Mouse (Mus musculus): ENCODE data around the gene Adora3.
"Not testable (repeated sequence)": the region's sequence is repeated elsewhere in the genome, so short reads cannot be mapped to it uniquely, and the experiment has no call there.

Gene Adora3

DNA sequence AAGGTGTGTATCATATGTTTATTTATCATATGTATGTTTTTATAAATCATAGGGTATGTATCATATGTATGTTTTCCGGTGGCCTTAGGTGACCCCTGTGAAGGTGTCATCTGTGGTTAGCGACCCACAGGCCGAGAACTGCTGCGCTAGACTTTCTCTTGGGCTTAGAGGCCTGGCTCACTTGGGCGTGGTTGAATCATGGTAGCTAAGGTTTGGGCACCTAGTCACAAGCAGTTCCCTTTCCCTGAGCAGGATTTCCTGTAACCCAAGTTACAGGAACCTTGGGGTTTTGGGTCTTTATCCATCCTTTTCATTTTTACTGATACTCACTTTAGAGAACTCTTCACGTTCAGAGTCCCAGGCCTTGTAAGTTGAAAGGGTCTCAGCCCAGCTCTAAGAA, 29.6 kb downstream of the Adora3 start:
- DNase-seq (ENCODE audit: low read depth in 2 of 2, low spot score in 2 of 2): no peak

DNA sequence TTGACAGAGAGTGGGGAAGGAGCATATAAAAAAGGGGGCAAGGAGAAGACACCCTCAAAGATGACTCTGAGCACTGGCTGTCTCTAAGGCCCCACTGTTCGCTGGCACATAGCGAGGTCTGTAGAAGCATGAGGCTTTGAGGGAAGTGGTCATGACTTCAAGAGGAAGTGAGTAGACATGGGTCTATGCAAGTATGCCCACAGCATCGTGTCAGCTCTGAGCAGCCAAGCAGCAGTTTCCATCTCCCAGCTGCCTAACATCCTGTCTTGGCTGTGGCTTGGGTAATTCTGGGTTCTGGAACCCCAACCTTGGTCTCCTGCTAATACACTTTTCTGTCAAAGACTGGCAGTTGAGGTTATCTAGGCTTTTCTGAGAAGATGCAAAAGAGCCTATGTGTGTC, 30.1 kb downstream of the Adora3 start:
- DNase-seq (ENCODE audit: low read depth in 2 of 2, low spot score in 2 of 2): peak in 1 of 2 experiments; percentile 29

DNA sequence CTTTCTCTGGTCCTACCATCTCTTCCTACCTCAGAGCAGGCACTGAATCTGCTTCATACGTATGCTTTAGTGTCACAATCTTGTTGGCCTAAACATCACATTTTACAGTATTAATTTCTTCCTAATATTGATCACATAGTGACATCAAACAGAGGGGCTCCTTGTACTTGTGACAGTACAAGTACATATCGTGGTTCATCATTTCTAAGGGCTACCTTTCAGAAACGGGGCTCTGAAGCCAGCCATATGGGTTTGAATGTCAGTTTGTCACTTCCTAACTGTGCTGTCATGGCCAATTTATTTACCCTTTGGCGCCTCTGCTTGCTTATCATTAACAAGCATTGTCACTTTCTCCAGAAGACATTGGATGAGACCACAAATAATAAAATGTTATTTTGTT, 30.8 kb downstream of the Adora3 start:
- DNase-seq (ENCODE audit: low read depth in 2 of 2, low spot score in 2 of 2): no peak

DNA sequence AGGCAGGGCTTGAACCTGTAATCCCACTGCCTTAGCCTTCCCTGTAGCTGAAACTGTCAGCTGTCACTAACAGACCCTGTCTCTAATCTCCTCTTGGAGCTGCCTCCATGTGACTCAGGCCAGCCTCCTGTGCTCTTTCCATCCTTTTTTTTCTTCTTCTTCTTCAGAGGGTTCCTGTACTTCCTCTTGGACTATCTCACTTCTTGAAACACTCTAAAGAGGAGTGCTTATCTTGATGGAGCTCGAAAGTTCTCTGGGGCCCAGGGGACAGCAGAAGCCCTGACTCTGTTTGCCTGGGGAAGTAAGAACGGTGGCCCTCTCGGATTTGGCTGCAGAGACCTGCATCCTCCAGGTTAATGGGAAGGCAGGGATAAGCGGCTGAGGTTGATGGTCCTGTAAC, 33.6 kb downstream of the Adora3 start:
- DNase-seq (ENCODE audit: low read depth in 2 of 2, low spot score in 2 of 2): no peak

DNA sequence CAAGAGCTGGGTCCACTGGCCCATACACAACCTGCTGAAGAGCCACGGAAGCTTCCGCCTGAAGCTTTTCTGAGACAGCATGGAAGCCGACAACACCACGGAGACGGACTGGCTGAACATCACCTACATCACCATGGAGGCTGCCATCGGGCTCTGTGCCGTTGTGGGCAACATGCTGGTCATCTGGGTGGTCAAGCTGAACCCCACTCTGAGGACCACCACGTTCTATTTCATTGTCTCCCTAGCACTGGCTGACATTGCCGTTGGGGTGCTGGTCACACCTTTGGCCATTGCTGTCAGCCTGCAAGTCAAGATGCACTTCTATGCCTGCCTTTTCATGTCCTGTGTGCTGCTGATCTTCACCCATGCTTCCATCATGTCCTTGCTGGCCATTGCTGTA, 34.1 kb downstream of the Adora3 start:
- DNase-seq (ENCODE audit: low read depth in 2 of 2, low spot score in 2 of 2): no peak

DNA sequence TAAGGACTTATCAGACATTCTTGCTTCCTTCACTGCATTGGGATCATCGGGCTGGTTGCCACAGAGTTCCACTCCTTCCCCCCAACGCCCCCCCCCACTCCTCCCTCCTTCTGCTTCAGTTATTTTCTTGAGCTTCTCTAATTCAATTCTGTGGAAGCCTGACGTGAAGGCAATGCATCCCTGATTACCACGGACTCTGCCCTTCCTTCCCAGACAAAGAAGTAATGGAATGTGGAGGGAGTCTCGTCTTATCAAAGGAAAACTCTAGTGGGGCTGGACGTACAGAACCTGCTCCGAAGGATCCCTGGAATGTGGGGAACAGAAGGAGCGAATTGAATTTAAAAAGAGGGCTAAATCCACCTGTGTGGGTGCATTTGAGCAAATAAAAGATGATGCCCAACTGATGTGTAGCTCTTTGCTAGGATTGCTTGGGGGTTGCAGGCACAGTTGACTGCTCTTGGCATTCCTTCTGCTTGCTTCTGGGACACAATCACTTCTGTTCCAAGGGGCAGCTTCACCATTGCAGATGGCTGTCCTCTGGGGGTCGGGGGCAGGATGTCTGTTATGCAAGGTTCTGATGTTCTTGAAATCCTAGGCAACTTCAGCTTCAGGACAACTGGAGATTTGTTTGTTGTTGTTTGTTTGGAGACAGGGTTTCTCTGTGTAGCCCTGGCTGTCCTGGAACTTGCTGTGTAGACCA, 37.4 kb downstream of the Adora3 start:
- no peak for DNase-seq (ENCODE audit: low read depth in 2 of 2, low spot score in 2 of 2)

DNA sequence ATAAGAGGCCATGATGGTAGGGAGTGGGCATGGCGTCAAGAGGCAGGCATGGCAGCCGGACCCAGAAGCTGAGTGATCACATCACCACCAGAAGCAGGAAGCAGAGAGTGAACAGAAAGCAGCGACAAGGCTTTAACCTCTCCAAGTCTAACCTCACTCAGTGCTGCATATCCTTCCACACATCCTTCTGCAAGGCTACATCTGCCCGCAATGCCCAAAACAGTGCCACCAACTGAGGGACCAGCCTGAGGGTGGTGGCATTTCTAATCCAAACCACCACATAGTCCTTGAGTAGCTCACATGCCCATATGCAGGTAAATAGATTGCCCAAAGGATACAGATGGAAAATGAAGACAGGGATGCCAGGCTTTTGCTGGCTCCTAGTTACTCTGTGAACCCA, 38.3 kb downstream of the Adora3 start:
- DNase-seq (ENCODE audit: low read depth in 2 of 2, low spot score in 2 of 2): no peak

DNA sequence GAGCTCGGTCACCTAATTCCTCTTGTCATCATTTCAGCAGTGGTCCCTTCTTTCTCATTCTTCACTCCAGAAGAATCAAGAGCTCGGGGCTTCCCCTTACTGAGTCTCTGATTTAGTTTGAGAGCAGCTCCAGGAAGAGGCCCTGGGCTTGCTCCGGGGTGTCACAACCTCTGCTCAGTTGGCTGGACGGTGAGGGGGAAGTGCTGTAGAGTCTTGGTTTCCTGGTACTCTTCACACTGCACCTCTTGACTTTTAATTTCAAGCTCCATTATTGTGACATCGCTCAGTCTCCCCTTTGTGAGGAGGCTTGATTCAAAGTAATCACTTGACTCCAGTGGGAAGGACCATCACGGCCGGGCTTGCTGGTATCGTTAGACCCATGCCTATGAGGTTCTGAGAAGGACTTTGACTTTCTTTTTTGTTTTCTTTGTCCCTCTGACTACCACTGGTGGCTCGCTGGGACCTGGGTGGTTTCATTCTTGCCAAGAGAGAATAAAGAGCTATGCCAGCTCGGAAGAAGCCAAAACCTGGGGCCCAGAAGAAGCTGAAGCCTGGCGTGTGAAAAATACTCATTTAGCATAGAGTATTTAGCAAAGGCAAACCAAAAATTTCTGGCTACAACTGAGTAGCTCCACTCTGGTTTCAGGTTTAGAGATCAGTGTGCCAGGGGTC, 40.0 kb downstream of the Adora3 start:
- peak in 1 of 2 experiments; percentile 22 for DNase-seq (ENCODE audit: low read depth in 2 of 2, low spot score in 2 of 2)

DNA sequence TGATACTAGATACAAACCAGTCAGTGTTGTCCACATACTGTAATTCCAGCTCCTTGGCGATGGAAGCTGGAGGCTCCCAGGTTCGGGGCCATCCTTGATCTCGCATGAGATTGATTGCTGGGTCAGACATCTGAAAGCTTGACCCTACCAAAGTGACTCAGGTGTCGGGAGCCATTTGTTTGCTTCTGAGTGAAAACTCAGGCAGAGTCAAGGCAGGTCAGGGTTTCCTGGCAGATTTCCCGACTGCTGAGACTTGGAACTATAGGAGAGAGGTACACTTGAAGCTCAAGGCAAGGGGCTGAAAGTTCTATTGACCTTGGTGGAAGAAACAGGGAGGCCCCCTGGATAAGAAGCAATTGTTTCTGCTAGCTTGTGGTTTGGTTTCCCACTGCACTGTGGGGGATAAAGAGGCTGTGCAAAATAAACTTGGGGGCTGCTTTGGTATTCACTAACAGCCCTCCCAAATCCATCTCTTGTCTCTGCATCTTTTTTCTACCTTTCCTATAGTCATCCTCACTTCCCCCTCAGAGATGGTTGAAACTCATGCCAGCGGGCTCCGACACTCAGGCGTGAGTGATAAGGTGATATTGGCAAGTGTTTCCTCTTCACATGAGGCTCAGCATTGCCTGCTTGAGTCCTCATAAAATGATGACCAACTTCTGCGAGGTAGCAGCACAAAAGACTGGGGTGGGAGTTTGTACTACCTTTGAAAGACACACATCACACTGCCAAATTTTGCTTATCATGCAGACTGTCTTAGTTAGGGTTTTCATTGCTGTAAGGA, 41.6 kb downstream of the Adora3 start:
- DNase-seq (ENCODE audit: low read depth in 2 of 2, low spot score in 2 of 2): no peak

DNA sequence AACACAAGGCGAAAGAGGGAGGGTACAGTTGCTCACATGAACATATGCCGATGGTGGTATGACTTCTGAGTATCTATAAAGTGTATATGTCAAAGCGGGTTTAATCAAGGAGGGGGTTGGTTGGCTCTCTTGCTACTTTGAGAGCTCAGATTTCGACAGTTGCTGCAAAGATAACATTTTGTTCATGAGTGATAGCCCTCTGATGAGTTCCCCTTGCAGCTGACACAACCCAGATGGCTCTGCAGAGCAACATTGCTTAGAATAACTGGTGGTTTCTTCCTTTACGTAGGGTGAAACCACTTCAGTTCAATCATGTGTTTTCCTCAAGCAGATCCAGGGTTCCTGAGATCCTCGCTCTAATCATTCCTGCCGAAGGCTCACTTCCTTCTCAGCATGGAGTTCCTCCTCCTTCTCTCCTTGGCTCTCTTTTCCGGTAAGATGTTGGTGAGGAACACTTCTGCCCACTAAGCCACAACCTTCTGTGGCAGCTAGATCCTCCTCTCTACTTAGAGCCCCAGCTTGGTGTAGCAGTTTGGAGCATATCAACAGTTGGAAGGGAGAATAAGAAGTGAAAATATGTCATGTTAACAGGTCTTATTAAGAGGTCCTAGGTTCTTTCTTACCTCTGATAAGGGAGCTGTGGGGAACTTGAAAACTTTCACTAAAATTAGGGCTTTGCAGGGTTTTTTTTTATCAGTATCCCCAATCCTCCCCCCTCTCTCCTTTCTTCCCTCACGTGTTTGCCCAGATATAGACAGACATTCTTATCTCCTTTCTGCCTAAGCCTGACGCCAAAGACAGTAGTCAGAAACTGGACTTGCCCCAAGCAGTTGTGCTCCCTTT, 43.4 kb downstream of the Adora3 start:
- no peak for DNase-seq (ENCODE audit: low read depth in 2 of 2, low spot score in 2 of 2)

DNA sequence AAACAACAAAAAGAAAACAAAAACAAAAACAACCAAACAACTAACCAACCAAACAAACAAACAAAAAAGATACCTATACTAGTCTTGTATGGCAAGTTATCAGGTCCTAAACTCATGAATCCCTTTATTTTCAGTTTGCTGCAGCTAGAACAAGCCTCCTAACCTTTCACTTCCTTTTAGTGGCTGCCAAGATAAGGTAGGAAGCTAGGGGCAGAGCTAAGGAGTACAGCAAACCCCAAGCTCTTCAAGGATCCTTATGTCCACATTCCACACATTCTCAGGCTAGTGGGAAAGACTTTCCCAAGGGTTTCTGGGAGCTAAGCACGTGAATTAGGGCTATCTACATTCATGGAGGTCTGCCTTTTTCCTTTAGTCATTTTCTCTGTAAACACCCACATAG, 44.6 kb downstream of the Adora3 start:
- DNase-seq (ENCODE audit: low read depth in 2 of 2, low spot score in 2 of 2): no peak

DNA sequence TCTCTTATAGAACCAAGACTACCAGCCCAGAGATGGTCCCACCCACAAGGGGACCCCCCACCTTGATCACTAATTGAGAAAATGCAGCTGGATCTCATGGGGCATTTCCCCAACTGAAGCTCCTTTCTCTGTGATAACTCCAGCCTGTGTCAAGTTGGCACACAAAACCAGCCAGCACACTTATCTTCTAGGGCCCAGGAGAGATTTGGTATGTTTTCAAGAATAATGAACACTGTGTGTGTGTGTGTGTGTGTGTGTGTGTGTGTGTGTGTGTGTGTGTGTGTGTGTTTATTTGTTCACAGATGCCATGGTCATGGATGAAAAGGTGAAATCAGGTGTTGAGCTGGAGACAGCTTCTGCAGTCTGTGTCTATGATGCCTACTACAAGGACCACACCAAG, 45.8 kb downstream of the Adora3 start:
- DNase-seq (ENCODE audit: low read depth in 2 of 2, low spot score in 2 of 2): not testable (repeated sequence)

DNA sequence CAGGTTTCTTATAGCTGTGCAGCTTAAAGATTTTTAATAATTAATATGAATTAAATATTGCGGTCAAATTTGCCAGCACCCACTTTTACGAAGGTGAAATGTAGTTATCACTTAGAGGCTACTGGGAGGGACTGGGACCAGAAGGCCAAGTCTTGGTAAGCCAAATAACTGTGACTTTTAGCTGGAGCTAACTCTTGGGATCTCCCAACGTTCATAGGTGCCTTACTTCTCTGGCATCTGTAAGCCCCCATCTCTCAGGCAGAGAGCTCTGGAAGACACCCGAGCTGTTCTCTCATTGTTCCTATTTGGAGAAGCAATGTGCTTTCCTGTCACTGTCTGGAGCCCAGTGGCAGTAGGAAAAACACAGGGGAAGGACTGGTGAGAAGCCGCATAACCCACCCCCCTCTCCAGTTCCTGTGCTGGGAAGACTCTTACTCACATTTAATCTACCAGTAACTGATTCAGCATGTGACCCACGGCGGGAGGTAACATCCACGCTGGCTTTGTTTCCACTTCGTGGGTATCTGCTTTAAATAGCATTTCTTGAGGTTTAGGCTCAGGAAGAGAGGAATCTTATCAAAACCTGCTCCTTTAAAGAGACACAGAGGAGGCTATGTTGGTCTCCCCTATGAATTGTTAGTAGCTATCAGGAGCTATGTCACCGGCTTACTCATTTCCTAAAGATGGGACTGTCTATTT, 47.1 kb downstream of the Adora3 start:
- DNase-seq (ENCODE audit: low read depth in 2 of 2, low spot score in 2 of 2): no peak

DNA sequence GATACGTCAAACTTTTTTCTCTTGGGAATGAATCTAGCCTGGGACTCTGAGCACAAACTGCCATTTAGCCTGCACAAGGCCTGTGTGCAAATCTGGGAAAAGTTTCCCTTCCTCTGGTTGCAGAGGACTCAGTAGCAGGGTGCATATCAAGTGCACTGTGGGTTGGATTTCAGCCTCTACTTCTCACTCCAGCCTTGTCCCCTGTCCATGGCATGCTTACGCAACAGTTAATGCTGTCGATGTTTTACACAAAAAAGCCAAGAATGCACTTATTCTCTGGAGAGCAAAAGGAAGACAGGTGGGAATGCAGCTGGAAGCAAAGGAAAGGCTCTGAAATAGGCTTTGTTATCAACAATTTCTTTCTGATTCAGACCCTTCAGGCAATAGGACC, 47.7 kb downstream of the Adora3 start:
- no peak for DNase-seq (ENCODE audit: low read depth in 2 of 2, low spot score in 2 of 2)

DNA sequence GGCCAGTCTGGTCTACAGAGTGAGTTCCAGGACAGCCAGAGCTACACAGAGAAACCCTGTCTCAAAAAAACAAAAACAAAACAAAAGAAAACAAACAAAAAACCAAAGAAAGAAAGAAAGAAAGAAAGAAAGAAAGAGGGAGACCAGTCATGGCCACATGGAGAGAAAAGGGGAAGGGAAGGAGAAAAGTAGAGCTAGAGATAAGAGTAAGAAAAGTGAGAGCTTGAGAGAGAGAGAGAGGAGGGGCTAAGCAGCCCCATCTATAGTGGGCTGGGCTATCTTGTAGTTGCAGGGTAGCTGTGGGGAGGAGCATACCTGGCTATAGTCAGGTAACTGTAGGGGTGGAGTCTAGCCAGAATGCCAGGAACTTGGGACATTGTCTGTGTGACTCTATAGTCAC, 50.1 kb downstream of the Adora3 start:
- DNase-seq (ENCODE audit: low read depth in 2 of 2, low spot score in 2 of 2): not testable (repeated sequence)

DNA sequence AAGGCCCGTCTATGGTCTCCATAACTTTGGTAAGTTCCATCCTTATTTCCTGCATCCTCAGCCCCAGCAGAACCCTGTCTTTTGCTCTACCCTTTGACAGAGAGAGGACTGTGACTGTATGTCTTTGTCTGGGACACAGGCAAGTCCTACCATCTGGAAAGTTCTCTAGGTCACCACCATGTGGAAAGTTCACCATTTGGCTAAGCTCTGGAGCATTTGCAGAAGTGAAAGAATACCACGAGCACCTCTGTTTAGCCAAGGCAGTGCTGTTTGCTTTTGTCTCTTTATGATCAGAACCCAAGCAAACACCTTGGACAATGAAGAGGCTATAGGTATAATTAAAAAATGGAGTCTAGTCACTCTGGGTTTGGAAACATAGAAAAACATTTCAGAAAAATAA, 51.3 kb downstream of the Adora3 start:
- DNase-seq (ENCODE audit: low read depth in 2 of 2, low spot score in 2 of 2): no peak

DNA sequence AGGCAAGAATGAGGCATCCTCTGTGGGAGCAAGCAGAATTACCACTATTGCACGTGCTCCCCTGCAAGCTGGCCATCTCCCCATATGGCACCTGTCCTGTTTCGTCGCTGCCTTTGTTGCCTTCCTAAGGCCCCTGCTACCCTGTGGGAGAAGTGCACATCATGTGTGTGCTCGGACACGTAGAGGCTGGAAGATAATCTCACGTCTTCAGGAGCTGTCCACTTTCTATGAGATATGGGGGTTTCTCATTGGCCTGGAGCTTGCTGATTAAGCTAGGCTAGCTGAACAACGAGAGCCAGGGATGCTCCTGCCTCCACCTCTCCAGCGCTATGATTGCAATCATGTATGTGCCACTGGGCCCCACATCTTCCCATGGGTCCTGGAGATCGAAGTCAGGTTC, 54.0 kb downstream of the Adora3 start:
- no peak for DNase-seq (ENCODE audit: low read depth in 2 of 2, low spot score in 2 of 2)

DNA sequence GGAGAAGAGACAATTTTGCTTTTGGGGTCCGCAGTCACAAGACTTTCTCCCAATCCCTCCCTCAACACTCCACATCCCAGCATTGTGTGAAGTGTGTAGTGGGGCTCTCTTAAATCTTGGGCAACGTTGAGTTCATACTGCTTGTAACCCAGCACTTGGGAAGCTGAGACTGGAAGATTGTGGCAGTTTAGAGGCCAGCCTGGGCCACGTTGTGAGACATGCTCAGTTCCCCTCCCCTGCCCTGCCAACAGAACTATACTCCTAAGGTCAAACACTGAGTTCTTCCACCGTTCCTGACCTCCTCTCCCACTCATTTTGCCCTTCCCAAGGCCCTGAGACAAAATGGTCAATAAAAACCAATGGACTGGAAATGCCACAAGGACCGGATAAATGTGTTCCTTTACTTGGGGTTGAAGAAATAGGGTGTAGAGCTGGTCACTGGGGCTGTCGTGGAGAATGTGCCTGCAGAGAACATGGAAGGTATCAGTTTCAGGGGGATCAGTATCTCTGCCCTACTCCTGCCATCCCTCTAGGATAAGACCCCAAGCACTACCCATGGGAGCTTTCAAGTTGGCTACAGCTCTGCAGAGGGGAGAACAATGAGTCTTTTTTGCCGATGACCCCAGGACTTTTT, 57.0 kb downstream of the Adora3 start:
- no peak for DNase-seq (ENCODE audit: low read depth in 2 of 2, low spot score in 2 of 2)

DNA sequence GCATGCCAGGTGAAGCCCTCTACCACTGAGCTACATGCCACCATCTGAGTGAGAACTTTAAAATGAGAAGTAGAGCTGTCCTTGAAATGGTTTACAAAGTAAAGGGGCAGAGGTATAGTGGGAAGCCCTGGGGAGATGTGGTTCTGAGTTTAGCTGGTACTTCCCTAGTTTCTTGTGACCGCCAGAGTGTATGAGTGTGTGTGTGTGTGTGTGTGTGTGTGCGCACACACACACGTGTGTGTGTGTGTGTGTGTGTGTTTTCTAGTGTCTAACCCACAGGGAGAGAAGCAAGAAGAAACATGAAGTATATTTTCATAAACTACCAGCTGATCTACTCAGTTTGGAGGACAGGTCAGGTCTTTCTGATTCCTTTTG, 57.5 kb downstream of the Adora3 start:
- DNase-seq (ENCODE audit: low read depth in 2 of 2, low spot score in 2 of 2): no peak

DNA sequence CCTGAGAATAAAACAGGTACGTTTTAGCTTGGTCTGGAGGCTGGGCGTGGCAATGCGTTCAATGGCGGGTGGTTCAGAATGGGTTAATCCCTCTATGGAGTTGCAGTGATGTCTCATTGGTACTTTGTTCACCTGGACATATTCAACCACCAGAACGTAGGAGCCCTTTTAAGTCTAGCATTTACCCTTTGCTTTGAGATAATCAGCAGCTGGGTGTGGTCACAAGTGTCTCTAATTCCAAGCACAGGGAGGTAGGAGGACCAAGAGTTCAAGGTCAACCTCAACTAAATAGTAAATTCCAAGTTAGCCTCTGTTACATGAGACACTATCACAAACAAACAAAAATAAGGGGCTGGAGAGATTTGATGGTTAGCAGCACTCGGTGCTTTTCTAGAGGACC, 58.1 kb downstream of the Adora3 start:
- DNase-seq (ENCODE audit: low read depth in 2 of 2, low spot score in 2 of 2): no peak

Measured in CD8-positive naive resting alpha-beta T cell, adult 2 months (primary cell).